Mouse (Mus musculus) adrenal gland, adult 2 months (tissue): ENCODE results near the gene Map6. TPM values are rescaled to one million over a fixed set of nuclear protein-coding genes. Genes with fewer than 3 reads are reported as not detected.

ENCODE experiments used
- DNase-seq: peaks from one replicate; pipeline ENCODE4 v3.0.0; 2021
- polyA plus RNA-seq: library from polyadenylated mRNA; depleted of rRNA; stranded (reverse); fragments of >200 nt; gene quantifications from 2 replicates; pipeline ENCODE4 v1.2.3, GENCODE M21; 2012
- total RNA-seq, 2 experiments: library from RNA; stranded (reverse); gene quantifications; 2 replicates each; pipeline ENCODE4 v1.2.3; 2021

Gene Map6
- total and polyA plus RNA-seq, 3 experiments, result 4.9 to 10.2 (median 7.5) TPM

GRCm38 (mm10) chr7:99314565-99314964, 47.3 kb downstream of the Map6 start:
- no peak for DNase-seq

DNA sequence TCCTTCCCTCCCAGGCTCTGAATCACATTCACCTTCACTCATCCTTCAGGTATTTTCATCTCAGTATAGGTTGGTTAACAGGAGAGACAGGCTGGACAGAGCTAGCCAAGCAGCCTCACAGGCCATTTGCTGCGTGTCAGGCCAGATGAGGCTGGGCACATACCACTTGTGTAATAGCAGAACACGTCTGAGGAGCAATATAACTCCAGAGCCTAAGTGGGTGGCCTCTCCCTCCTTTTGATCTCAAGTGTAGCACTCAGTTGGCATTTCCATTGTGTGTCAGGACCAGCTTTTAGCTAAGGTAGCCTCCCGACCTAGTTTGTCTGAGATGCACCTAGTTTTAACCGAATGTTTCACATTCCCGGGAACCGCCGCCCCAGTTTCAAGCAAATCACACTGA, 49.0 kb downstream of the Map6 start:
- no peak for DNase-seq

- no peak for DNase-seq
These were observed 50.2 kb downstream of the Map6 start for GRCm38 (mm10) chr7:99317475-99317874.

- DNase-seq, result peak; percentile 75
These were observed 53.3 kb downstream of the Map6 start for GRCm38 (mm10) chr7:99320524-99320923.

DNA sequence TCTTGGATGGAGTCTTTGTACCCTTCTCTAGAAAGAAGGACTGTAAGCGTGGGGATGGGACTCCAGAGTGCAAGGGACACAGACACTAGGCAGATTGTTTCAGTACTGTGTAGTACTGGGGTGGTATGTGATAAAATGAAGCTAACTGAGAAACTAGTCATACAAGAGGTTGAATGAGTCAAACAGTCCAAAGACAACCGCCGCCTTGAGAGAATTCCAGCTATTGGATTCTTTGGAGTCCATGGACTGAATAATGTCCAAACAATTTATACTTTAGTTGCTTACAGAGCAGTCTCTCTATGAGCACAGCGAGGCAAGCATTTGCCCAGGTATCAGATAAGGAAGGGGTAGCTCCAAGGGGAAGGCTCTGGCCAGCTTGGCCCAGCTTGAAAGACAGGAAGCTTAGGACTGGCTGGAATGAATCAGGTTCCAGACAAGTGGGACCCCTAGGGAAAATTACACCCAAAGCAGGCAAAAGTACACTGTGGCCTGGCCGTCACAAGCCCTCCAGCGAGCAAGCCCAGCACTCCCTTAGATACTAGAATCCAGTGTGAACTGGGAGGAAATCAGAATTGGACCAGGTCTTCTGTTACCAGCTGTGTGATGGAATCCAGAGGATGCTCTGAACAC, 55.6 kb downstream of the Map6 start:
- DNase-seq, result no peak

- no peak for DNase-seq
These were observed 56.1 kb downstream of the Map6 start for GRCm38 (mm10) chr7:99323321-99323700.

DNA sequence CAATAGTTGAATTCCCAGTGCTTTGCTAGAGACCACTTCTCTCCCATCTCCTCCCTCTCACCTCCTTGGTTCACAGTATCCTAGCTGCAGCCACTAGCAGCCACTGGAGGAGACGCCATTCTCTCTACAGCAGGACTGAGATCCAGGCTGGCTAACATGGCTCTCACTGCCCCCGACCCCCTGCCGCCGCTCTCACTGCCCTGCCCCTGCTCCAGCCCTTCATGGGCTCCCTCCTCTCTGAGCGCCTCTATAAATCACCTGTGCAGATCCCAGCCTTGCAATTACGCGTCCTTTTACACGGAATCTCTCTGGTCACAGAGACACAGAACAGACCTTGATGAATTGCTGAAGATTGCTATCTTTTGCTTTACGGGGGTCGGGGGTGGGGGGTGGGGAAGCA, 57.6 kb downstream of the Map6 start:
- DNase-seq, result no peak

DNA sequence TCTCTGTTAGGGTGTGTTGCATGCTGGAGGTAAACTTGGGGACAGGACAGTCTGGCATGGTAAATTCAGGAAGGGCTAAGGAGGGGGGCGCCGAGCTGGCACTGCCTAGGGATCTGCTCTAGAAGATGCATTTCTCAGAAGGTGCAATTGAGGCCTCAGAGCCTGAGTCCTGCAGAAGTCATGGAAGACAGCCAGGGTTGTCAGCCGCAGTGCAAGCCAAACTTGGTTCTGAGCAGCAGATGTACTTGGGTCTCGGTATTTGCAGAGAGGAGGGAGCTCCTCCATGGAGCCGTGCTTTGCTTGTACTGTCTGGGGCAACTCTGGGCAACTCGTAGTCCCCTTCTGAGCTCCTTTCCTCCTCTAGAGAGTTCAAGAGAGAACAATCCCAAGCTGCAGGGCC, 58.9 kb downstream of the Map6 start:
- DNase-seq, result no peak

DNA sequence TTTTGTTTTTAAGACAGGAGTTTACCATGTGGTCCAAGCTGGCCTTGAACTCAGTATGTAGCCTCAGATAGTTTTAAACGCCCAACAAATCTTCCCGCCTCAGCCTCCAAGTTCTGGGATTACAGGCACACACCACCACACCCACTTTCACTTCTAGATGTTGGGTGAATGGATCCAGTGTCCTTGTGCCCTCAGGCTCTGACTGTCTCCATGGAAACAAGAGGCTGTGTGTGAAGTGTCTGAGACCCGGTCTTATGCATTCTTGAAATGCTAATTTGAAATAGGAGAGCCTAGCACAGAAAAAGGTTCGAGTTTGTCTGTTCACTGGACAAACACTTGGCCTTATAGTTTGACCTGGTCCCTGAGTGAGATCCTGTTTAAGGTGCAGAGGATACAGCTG, 61.6 kb downstream of the Map6 start:
- DNase-seq, result no peak

GRCm38 (mm10) chr7:99330012-99330411, 62.8 kb downstream of the Map6 start:
- DNase-seq, result no peak

DNA sequence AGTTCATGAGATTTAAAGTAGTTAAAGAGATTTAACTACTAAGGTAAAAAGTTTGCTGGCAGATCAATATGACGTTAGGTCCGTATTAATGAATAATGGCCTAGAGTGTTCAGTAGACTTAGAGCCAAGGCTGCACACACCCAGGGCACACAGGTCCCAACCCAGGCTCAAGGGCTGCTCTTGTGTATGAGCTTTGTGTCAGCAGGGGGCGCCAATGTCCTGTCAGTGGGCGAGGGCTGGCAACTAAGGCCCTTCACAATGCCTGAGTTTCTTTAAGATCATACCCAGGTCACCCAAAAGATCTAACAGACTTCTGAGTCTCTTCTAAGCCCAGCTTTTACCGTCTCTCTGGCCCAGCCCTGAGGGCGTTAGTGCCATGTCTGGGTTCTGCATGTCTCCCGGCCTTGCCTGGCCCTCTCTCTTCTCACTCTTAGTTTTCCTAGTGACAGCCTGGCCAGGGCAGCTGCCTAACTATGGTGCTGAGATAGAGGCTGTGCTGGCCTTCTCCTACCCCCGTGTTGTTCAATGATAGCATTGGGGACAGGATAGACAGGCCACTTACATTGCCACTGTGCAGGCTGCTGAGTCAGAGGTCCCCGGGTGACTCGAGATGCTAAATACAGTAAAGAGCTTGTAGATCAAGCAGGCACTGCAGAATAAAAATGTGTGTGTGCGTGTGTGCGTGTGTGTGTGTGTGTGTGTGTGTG, 65.7 kb downstream of the Map6 start:
- DNase-seq, result peak; percentile 87

DNA sequence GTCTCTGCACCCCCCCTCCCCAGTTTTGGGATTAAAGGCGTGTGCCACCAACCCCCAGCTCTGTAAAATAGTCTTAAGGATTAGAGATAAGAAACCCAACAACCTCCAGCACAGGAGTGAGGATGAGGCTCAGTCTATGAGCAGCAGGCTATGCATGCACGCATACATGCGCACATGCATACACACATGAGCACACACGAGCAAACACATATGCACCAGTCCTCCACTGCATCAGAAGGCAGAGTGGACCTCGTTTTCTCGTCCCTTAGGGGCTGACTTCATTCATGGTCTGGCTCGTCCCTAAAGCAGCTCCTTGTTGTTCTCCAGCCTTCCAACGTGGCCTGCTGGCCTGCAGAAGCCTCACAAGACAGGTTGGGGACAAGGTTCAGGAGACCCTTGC, 73.5 kb downstream of the Map6 start:
- no peak for DNase-seq

- no peak for DNase-seq
These were observed 76.3 kb downstream of the Map6 start for GRCm38 (mm10) chr7:99343577-99343976.

DNA sequence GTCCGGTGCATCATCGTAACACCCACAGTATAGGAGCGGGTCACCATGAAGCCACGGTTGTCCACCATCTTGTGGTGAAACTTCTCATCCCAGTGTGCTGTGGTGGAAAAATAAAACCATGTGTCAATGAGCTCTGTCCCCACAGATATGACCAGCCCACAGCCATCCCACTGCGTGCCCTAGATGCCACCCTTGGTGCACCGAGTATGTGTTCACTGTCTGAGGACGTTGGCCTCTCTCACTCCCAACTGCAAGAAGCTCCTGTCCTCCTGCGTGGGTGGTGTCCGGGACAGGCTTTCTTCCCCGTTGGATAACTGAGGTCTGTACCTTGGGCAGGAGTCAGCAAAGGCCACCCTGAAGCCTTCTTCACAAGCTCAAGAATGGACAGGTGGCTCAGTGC, 80.0 kb downstream of the Map6 start:
- no peak for DNase-seq

GRCm38 (mm10) chr7:99348883-99349282, 81.6 kb downstream of the Map6 start:
- DNase-seq, result no peak

- no peak for DNase-seq
These were observed 82.8 kb downstream of the Map6 start for GRCm38 (mm10) chr7:99349782-99350720.

DNA sequence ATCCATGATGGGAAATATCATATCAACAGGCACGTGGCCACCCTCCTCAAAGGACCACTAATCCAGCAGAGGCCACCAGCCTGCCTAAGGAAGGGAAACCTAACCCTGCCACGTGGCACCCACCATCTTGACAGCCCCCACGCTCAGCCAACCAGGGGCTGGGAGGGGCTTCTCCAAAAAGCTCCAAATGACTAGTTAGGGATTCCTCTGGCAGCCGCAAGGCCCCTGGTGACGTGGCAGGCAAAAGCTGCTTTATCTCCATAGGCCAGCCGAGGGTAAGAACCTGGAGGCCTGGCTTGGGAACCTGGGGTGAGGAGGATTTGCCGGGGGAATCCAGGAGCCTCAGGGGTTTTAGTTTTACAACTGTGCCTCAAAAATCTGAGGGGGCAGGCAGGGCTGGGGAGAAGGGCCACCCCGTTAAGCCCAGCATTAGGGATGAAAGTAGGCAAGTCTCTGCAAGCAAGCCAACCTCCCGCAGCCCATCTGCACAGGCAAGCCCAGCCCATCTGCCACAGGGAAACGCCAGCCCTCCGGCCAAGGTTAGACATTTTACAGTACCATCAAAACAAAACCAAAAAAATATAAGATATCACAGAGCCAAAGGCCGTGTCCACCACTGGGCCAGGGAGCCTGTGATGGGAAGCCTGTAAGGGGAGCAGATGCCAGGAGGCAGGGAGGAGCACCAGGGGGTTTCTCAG, 84.0 kb downstream of the Map6 start:
- peak; percentile 70 for DNase-seq

GRCm38 (mm10) chr7:99351802-99352517, 84.7 kb downstream of the Map6 start:
- peak; percentile 68 for DNase-seq

DNA sequence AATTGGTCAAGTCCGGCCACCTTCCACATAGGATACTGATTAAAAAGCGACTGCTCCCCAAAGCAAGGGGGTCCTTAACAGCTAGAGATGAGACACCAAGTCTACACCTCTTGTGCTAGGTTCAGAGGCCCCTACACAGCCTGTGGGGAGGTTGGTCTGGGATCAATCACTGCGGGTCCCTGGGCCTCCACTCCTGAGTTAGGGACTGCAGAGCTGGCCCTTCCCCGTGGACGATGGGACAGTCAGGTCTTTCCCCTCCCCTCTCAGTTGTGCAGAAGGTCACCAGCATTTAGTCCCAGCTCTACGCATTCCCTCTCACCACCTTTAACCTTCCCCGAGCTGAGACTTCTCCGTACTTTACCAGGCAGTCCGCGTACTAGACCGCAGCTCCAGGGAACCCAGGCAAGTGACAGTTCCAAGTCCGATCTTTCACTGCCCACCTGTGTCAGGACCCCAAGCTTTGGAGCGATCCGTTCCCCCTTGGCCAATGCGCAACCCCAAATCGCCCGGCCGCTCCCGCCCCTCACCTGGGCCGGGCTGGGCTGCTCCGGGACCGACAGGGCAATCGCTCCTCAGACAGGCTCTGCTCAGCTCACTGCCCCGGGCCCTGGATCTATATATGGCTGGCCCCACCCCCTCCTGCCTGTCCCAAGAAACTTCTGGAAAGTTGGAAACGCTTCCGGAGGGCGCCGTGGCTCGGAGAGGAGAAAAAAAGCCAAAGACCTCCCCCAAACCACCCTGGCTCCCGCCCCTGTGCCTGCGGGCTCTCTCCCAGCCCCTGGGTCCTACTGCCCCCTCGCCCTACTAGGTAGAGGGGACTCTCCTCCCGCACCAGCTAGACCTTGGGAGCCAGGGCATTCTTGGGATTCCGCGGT, 85.5 kb downstream of the Map6 start, which contains the start of gene Serpinh1:
Serpinh1 (minus strand) TSS at position 714 of the 875 bp plus-strand sequence.
- peak; percentile 93 for DNase-seq

DNA sequence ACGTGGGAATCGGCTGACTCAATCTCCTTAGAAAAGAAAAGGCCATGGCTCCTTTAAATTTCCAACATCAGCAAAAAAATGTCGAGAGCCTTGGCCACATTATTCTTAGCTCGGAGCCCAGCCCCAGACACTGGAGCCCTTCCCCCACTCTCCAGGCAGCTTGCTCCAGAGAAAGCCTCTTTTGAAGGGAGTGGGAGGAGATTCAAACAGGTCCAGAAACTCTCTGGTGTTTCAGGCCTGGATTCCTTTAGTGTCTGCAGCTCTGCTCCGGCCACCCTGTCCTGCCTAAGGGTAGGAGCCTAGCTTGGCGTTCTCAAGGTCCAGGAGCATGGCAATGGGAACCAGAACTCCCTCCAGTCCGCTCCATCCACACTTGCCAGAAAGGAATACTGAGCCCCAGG, 88.5 kb downstream of the Map6 start:
- peak; percentile 90 for DNase-seq
